Mouse (Mus musculus) liver, embryonic 14.5 days (tissue): ENCODE measurements around the gene Gm10974. TPM values are rescaled to one million over a fixed set of nuclear protein-coding genes. Genes with fewer than 3 reads are reported as not detected.

Experiments used
- ATAC-seq: fragments of 200-750 bp; cut with Nextera tagmentation; 2 replicates; pipeline ENCODE4 v1.8.0; 2017; ENCODE audit warnings: moderate number of reproducible peaks, mild to moderate bottlenecking, moderate library complexity; ENCODE audit not compliant: insufficient read depth
- DNase-seq, 3 experiments: peaks; one replicate each; pipeline ENCODE4 v3.0.0-alpha.2; 2012 to 2013; ENCODE audit warnings: low read depth in 3 of 3, low spot score in 3 of 3
- H3K27ac ChIP-seq: fragments of 300-500 bp; sonication (generic); 2 replicates; pipeline ENCODE4 v1.5.1; 2014; ENCODE audit warnings: moderate library complexity, mild to moderate bottlenecking, control low read depth, inconsistent platforms
- H3K27me3 ChIP-seq: fragments of 300-500 bp; sonication (generic); 2 replicates; pipeline ENCODE4 v1.6.1; 2014; ENCODE audit warnings: mild to moderate bottlenecking, low read length, moderate library complexity; ENCODE audit not compliant: control insufficient read depth, insufficient read depth
- H3K36me3 ChIP-seq: fragments of 300-500 bp; sonication (generic); replicated peaks from 2 replicates; pipeline ENCODE4 v1.6.1; 2014; ENCODE audit warnings: low read depth; ENCODE audit not compliant: control insufficient read depth, insufficient read depth
- H3K4me1 ChIP-seq, 2 experiments: fragments of 200-500 bp in 1 of 2; fragments of 300-500 bp in 1 of 2; sonication (generic) in 1 of 2; replicated peaks; 2 replicates each; pipeline ENCODE4 v1.6.1; 2012 to 2014; ENCODE audit warnings: antibody characterized with exemption in 1 of 2, inconsistent platforms in 1 of 2, low read length in 1 of 2; ENCODE audit not compliant: control insufficient read depth in 2 of 2, insufficient read depth in 2 of 2
- H3K4me2 ChIP-seq: fragments of 300-500 bp; sonication (generic); 2 replicates; pipeline ENCODE4 v1.6.1; 2014; ENCODE audit warnings: low read depth, mild to moderate bottlenecking, control low read depth, moderate library complexity
- H3K4me3 ChIP-seq, 2 experiments: fragments of 200-500 bp in 1 of 2; fragments of 300-500 bp in 1 of 2; sonication (generic) in 1 of 2; 2 replicates each; pipeline ENCODE4 v1.5.1; 2012 to 2014; ENCODE audit warnings: low read depth in 2 of 2, low read length in 2 of 2, mild to moderate bottlenecking in 2 of 2, control low read depth in 1 of 2, inconsistent platforms in 1 of 2, moderate library complexity in 1 of 2; ENCODE audit not compliant: insufficient read depth in 1 of 2
- H3K9ac ChIP-seq: fragments of 300-500 bp; sonication (generic); replicated peaks from 2 replicates; pipeline ENCODE4 v1.6.1; 2014; ENCODE audit warnings: mild to moderate bottlenecking, control low read depth, moderate library complexity
- H3K9me3 ChIP-seq: fragments of 300-500 bp; sonication (generic); 2 replicates; pipeline ENCODE4 v1.6.1; 2016; ENCODE audit warnings: low read length, mixed read lengths; ENCODE audit not compliant: control insufficient read depth
- CTCF ChIP-seq: IDR thresholded peaks from 2 replicates; pipeline ENCODE4 v1.5.1; 2016; ENCODE audit warnings: antibody characterized with exemption, low read depth, control low read depth
- EP300 ChIP-seq: IDR thresholded peaks from 2 replicates; pipeline ENCODE4 v1.6.1; 2016; ENCODE audit warnings: antibody characterized with exemption, low read depth
- WGBS: fragments of 180-500 bp; shearing (Covaris S2); extraction: QIAGEN DNeasy Blood & Tissue Kit; methylation state at CpG from one replicate; pipeline ENCODE4 v1.1.7; 2014; ENCODE audit not compliant: insufficient replicate concordance; 5-methylcytosine and 5-hydroxymethylcytosine counted together
- polyA plus RNA-seq, 2 experiments: library from polyadenylated mRNA; depleted of rRNA in 1 of 2; stranded (reverse) in 1 of 2; unstranded in 1 of 2; fragments of >200 nt; fragmentation: Nextera tagmentation in 1 of 2; extraction: Ambion mirVana in 1 of 2; gene quantifications; 2 replicates each; pipeline versions ENCODE4 v1.2.1 to v1.2.3; 2012 to 2014

Gene Gm10974
- polyA plus RNA-seq, 2 experiments: not detected

DNA sequence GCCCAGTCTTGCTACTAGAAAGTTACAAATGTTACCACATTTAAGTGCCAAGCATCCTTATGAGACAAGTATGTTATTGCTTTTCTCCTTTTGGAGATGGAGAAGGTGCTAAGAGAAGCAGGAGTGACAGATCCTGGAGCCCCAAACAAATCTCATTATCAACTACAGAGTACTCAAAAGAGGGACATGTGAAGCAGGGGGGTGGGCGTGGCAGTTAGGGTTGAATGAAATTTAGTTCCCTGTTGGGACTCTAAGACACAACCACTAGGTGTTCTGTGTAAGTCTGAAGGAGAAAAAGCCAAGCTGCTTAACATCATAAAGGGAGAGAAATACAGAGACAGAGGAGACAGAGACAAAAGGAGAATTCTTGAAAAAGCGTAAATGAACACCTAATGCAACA lies 38.2 kb upstream of the Gm10974 start:
- Histone ChIP-seq H3K36me3 (no peaks in the 10 kb centered on the region), H3K9me3 (no peaks in the 10 kb centered on the region), H3K27me3 (no peaks in the 10 kb centered on the region), H3K4me2 (no peak overlapping the region), H3K9ac (no peak overlapping the region), H3K4me3 (no peak overlapping the region), H3K4me1 (no peaks in the 10 kb centered on the region), H3K27ac (no peak overlapping the region)
- TF ChIP-seq CTCF (no peak), EP300 (no peak)
- DNase-seq: no peak
- WGBS: 68% methylated on average over 2 of the region's 2 CpGs
- ATAC-seq: no peak

DNA sequence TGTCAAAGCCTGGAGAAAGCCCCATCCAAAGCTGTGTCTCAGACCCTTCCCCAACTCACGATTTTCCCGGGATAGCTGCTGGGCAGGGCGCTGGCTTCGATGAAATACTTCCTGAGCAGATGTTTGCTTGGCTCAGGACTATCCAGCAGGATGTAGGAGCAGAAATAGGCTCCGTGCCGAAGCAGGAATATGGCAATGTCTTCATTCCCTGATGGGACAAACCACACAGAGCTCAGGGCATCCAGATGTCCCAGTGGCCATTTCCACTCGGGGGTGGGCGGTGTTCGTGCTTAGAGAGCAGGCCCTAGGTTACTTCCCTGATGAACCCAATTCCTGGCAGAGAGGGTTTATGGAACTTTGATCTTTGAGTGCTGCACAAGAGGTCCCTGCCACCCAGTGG lies 35.1 kb upstream of the Gm10974 start:
- no peak overlapping the region for H3K9ac ChIP-seq
- no peaks in the 10 kb centered on the region for H3K4me1 ChIP-seq
- H3K4me3 ChIP-seq: no peak overlapping the region
- no peaks in the 10 kb centered on the region for H3K27me3 ChIP-seq
- TF ChIP-seq EP300: no peak
- TF ChIP-seq CTCF: no peak
- H3K4me2 ChIP-seq: no peak overlapping the region
- H3K36me3 ChIP-seq: no peaks in the 10 kb centered on the region
- H3K9me3 ChIP-seq: no peaks in the 10 kb centered on the region
- no peak for DNase-seq
- WGBS: 81% methylated on average over 9 of the region's 9 CpGs
- no peak overlapping the region for H3K27ac ChIP-seq
- ATAC-seq: no peak

DNA sequence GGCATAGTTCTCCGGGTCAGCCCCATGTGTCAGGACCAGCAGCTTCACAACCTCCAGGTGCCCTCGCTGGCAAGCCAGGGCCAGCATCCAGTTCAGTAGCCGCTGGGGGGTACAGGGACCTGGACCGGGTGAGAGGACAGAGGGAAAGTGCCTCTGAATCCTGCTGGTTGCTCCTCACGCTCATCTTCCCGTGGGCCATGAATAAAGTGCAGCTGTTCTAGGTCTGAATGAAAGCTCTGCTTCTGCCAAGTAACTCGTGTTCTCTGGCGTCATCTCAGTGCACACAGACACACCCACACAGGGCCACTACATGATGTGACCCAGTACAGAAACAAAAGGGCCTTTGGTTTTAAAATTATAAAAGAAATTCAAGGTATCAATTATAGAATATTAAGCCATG lies 33.4 kb upstream of the Gm10974 start:
- H3K36me3 ChIP-seq: no peaks in the 10 kb centered on the region
- no peaks in the 10 kb centered on the region for H3K4me1 ChIP-seq
- no peak overlapping the region for H3K4me2 ChIP-seq
- no peak for ATAC-seq
- H3K9ac ChIP-seq: no peak overlapping the region
- H3K4me3 ChIP-seq: no peak overlapping the region
- no peaks in the 10 kb centered on the region for H3K27me3 ChIP-seq
- WGBS: 76% methylated on average over 8 of the region's 8 CpGs
- H3K9me3 ChIP-seq: no peaks in the 10 kb centered on the region
- no peak overlapping the region for H3K27ac ChIP-seq
- no peak for TF ChIP-seq CTCF
- no peak for DNase-seq

DNA sequence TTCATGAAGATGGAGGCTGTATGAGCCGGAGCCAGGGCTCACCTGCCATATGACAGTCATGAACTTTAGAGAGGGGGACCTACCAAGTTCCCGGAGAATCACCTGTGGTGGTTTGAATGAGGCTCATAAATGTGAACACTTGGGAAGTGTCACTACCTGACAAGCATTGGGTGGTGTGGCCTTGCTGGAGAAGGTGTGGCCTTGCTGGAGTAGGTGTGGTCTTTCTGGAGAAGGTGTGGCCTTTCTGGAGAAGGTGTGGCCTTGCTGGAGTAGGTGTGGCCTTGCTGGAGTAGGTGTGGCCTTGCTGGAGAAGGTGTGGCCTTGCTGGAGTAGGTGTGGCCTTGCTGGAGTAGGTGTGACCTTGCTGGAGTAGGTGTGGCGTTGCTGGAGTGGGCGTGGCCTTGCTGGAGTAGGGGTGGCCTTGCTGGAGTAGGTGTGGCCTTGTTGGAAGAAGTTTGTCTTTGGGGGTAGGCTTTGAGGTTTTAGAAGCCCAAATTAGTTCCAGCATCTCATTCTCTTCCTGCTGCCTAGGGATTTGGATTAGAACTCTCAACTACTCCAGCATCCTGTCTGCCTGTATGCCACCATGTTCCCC lies 31.7 kb upstream of the Gm10974 start:
- Histone ChIP-seq H3K4me2 (no peak overlapping the region), H3K9ac (no peak overlapping the region), H3K4me3 (no peak overlapping the region), H3K4me1 (no peaks in the 10 kb centered on the region), H3K9me3 (no peaks in the 10 kb centered on the region), H3K36me3 (no peaks in the 10 kb centered on the region), H3K27me3 (no peaks in the 10 kb centered on the region), H3K27ac (no peak overlapping the region)
- TF ChIP-seq EP300 (no peak), CTCF (no peak)
- WGBS: 67% methylated on average over 4 of the region's 4 CpGs
- no peak for ATAC-seq
- DNase-seq: no peak

DNA sequence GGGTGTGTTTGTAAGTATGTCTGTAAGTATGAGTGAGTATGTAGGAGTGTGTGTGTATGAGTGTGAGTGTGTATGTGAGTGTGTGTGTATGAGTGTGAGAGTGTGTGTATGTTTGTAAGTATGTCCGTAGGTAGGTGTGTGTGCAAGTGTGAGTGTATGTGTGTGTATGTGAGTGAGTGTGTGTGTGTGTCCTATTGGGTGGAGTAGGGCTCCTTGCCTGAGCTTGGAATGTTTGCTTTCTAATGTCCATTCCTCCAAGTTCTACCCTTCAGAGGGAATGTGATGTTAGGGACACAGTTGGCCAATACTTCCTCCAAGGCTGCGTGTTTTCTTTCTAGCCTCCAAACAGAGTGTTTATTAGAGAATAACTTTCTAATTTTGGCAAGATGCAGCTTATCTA lies 28.8 kb upstream of the Gm10974 start:
- H3K4me3 ChIP-seq: no peak overlapping the region
- no peak overlapping the region for H3K4me2 ChIP-seq
- H3K9ac ChIP-seq: no peak overlapping the region
- ATAC-seq (no peak), DNase-seq (no peak)
- H3K27me3 ChIP-seq: no peaks in the 10 kb centered on the region
- 0 out of 4 replicates have a peak, but pooled peaks cover 0 to 4% of the 10 kb centered on the region in 2 experiments for H3K4me1 ChIP-seq
- 62% methylated on average over 2 of the region's 2 CpGs for WGBS
- H3K9me3 ChIP-seq: no peaks in the 10 kb centered on the region
- no peak overlapping the region for H3K27ac ChIP-seq
- H3K36me3 ChIP-seq: no peaks in the 10 kb centered on the region
- no peak for TF ChIP-seq EP300
- no peak for TF ChIP-seq CTCF
